Mouse (Mus musculus) liver, embryonic 16.5 days (tissue): Measurements from ENCODE around the gene Pheta2. TPM values are rescaled to one million over a fixed set of nuclear protein-coding genes. Genes with fewer than 3 reads are reported as not detected.

ENCODE experiments used
- ATAC-seq: fragments of 200-750 bp; cut with Nextera tagmentation; 2 replicates; pipeline ENCODE4 v1.8.0; 2017; ENCODE audit warnings: low read depth, mild to moderate bottlenecking, moderate number of reproducible peaks, moderate library complexity
- H3K27ac ChIP-seq: fragments of 300-500 bp; sonication (generic); 2 replicates; pipeline ENCODE4 v1.5.1; 2014; ENCODE audit warnings: mild to moderate bottlenecking, low read length
- H3K27me3 ChIP-seq: fragments of 300-500 bp; sonication (generic); 2 replicates; pipeline ENCODE4 v1.6.1; 2014; ENCODE audit warnings: low read depth, low read length, mixed read lengths; ENCODE audit not compliant: control insufficient read depth, insufficient read depth
- H3K36me3 ChIP-seq: fragments of 300-500 bp; sonication (generic); 2 replicates; pipeline ENCODE4 v1.6.1; 2014; ENCODE audit warnings: mild to moderate bottlenecking; ENCODE audit not compliant: control insufficient read depth, insufficient read depth
- H3K4me1 ChIP-seq: fragments of 300-500 bp; sonication (generic); 2 replicates; pipeline ENCODE4 v1.6.1; 2014; ENCODE audit warnings: low read depth, low read length, mixed read lengths; ENCODE audit not compliant: control insufficient read depth
- H3K4me2 ChIP-seq: fragments of 300-500 bp; sonication (generic); 2 replicates; pipeline ENCODE4 v1.6.1; 2014; ENCODE audit warnings: low read depth, low read length, mixed read lengths
- H3K4me3 ChIP-seq: fragments of 300-500 bp; sonication (generic); 2 replicates; pipeline ENCODE4 v1.5.1; 2014; ENCODE audit warnings: low read depth, mild to moderate bottlenecking, low read length
- H3K9ac ChIP-seq: fragments of 300-500 bp; sonication (generic); 2 replicates; pipeline ENCODE4 v1.6.1; 2014; ENCODE audit warnings: low read depth, low read length
- H3K9me3 ChIP-seq: fragments of 300-500 bp; sonication (generic); replicated peaks from 2 replicates; pipeline ENCODE4 v1.6.1; 2016; ENCODE audit warnings: low read length; ENCODE audit not compliant: control insufficient read depth
- WGBS: fragments of 180-500 bp; shearing (Covaris S2); extraction: QIAGEN DNeasy Blood & Tissue Kit; methylation state at CpG from one replicate; pipeline ENCODE4 v1.1.7; 2014; ENCODE audit not compliant: insufficient replicate concordance; 5-methylcytosine and 5-hydroxymethylcytosine counted together
- polyA plus RNA-seq: library from polyadenylated mRNA; unstranded; fragments of >200 nt; fragmentation: Nextera tagmentation; extraction: Ambion mirVana; gene quantifications from 2 replicates; pipeline ENCODE4 v1.2.1, GENCODE M21; 2015

Gene Pheta2
- polyA plus RNA-seq, 1 experiment from 2014 or later = 43.4 TPM

DNA sequence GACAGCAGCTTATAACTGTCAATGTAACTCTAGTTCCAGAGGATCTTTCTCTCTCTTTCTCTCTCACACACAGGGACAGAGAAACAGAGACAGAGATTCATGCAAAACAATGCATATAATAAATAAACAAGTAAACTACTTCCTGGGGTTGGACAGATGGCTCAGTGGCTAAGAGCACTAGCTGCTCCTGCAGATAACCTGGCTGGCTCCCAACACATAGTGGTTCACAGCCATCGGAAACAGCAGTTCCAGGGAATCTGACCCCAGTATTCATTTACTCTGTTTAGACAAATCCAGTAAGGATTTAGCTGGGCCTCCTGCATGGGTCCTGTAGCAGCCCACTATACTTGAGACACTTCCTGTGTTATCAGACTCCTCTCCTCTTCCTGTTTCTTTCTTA lies 19.1 kb upstream of the Pheta2 start:
- H3K4me2 ChIP-seq = no peak overlapping the region
- no peak overlapping the region for H3K27ac ChIP-seq
- no peaks in the 10 kb centered on the region for H3K27me3 ChIP-seq
- H3K9me3 ChIP-seq = no peaks in the 10 kb centered on the region
- no peak for ATAC-seq
- no peak overlapping the region for H3K9ac ChIP-seq
- WGBS = 53% methylated on average over 1 of the region's 1 CpGs
- H3K4me3 ChIP-seq = no peak overlapping the region
- no peaks in the 10 kb centered on the region for H3K4me1 ChIP-seq
- H3K36me3 ChIP-seq = no peaks in the 10 kb centered on the region

GRCm38 (mm10) chr15:82322195-82322594 lies 16.5 kb upstream of the Pheta2 start:
- Histone ChIP-seq H3K4me2 (no peak overlapping the region), H3K9me3 (no peaks in the 10 kb centered on the region), H3K27me3 (no peaks in the 10 kb centered on the region), H3K4me3 (no peak overlapping the region), H3K9ac (no peak overlapping the region), H3K4me1 (no peaks in the 10 kb centered on the region), H3K36me3 (no peaks in the 10 kb centered on the region), H3K27ac (no peak overlapping the region)
- WGBS = 70% methylated on average over 8 of the region's 8 CpGs
- ATAC-seq = no peak

GRCm38 (mm10) chr15:82325382-82325781 lies 13.4 kb upstream of the Pheta2 start:
- Histone ChIP-seq H3K9me3 (no peaks in the 10 kb centered on the region), H3K4me1 (no peaks in the 10 kb centered on the region), H3K27me3 (no peaks in the 10 kb centered on the region), H3K9ac (no peak overlapping the region), H3K27ac (no peak overlapping the region), H3K4me2 (no peak overlapping the region), H3K36me3 (peaks cover 8% of the 10 kb centered on the region), H3K4me3 (no peak overlapping the region)
- ATAC-seq = no peak
- WGBS = 69% methylated on average over 2 of the region's 2 CpGs

- Histone ChIP-seq H3K36me3 (peaks cover 36% of the 10 kb centered on the region), H3K4me3 (no peak overlapping the region), H3K4me1 (peaks cover 32% of the 10 kb centered on the region), H3K27me3 (no peaks in the 10 kb centered on the region), H3K27ac (no peak overlapping the region), H3K4me2 (no peak overlapping the region), H3K9me3 (no peaks in the 10 kb centered on the region), H3K9ac (no peak overlapping the region)
- no peak for ATAC-seq
- WGBS = 98% methylated on average over 4 of the region's 4 CpGs
Measured at GRCm38 (mm10) chr15:82335194-82335593, 3.5 kb upstream of the Pheta2 start.

DNA sequence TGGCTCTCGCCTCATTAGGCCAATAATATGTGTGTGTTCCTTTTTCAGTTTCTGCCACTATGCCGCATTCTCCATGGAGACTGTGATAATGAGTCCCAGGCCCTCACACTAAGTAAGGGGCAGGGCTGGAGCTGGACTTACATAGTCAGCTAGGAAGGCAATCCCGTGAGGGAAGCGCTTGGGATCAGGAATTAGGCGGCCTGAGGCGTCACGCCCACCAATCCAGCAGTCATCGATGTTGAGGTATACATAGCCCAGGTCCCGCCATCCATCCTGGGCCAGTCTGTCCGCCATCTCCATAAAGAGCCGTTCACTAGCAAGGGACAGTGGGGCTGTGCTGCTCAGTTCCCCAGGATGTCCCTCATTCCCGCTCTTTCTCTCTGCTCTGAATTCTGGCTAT lies 2.1 kb upstream of the Pheta2 start:
- no peaks in the 10 kb centered on the region for H3K27me3 ChIP-seq
- H3K9ac ChIP-seq = no peak overlapping the region
- no peak overlapping the region; the same call in 1 of the 2 replicates for H3K4me2 ChIP-seq
- H3K27ac ChIP-seq = no peak overlapping the region
- WGBS = 91% methylated on average over 12 of the region's 12 CpGs
- H3K4me1 ChIP-seq = peaks cover 41% of the 10 kb centered on the region
- peaks cover 33% of the 10 kb centered on the region for H3K36me3 ChIP-seq
- H3K4me3 ChIP-seq = peak overlapping the region; percentile 1; the same call in 1 of the 2 replicates
- no peaks in the 10 kb centered on the region for H3K9me3 ChIP-seq
- ATAC-seq = no peak

- peak overlapping the region; percentile 70 for H3K9ac ChIP-seq
- H3K9me3 ChIP-seq = no peaks in the 10 kb centered on the region
- peak overlapping the region; percentile 80 for H3K27ac ChIP-seq
- H3K4me1 ChIP-seq = peaks cover 52% of the 10 kb centered on the region
- H3K4me3 ChIP-seq = peak overlapping the region; percentile 77
- H3K36me3 ChIP-seq = peaks cover 30% of the 10 kb centered on the region
- peak overlapping the region; percentile 94 for H3K4me2 ChIP-seq
- no peak for ATAC-seq
- no peaks in the 10 kb centered on the region for H3K27me3 ChIP-seq
- WGBS = 5% methylated on average over 4 of the region's 4 CpGs
Measured at GRCm38 (mm10) chr15:82337875-82338274, 867 bp upstream of the Pheta2 start.

- ATAC-seq = no peak
- peak overlapping the region; percentile 77 for H3K4me3 ChIP-seq
- H3K9me3 ChIP-seq = no peaks in the 10 kb centered on the region
- H3K9ac ChIP-seq = peak overlapping the region; percentile 96
- peak overlapping the region; percentile 94 for H3K4me2 ChIP-seq
- peak overlapping the region; percentile 100 for H3K27ac ChIP-seq
- H3K4me1 ChIP-seq = peaks cover 64% of the 10 kb centered on the region
- no peaks in the 10 kb centered on the region for H3K27me3 ChIP-seq
- H3K36me3 ChIP-seq = peaks cover 36% of the 10 kb centered on the region
- 35% methylated on average over 10 of the region's 10 CpGs for WGBS
Measured at GRCm38 (mm10) chr15:82339150-82339549, 408 bp downstream of the Pheta2 start.

- Histone ChIP-seq H3K27me3 (no peaks in the 10 kb centered on the region), H3K4me1 (peaks cover 70% of the 10 kb centered on the region), H3K27ac (peak overlapping the region; percentile 100), H3K4me2 (peak overlapping the region; percentile 94), H3K9me3 (no peaks in the 10 kb centered on the region), H3K4me3 (peak overlapping the region; percentile 69), H3K9ac (peak overlapping the region; percentile 96), H3K36me3 (peaks cover 30% of the 10 kb centered on the region)
- ATAC-seq = no peak
- WGBS = 34% methylated on average over 8 of the region's 8 CpGs
Measured at GRCm38 (mm10) chr15:82339634-82340254, 1.0 kb downstream of the Pheta2 start.

DNA sequence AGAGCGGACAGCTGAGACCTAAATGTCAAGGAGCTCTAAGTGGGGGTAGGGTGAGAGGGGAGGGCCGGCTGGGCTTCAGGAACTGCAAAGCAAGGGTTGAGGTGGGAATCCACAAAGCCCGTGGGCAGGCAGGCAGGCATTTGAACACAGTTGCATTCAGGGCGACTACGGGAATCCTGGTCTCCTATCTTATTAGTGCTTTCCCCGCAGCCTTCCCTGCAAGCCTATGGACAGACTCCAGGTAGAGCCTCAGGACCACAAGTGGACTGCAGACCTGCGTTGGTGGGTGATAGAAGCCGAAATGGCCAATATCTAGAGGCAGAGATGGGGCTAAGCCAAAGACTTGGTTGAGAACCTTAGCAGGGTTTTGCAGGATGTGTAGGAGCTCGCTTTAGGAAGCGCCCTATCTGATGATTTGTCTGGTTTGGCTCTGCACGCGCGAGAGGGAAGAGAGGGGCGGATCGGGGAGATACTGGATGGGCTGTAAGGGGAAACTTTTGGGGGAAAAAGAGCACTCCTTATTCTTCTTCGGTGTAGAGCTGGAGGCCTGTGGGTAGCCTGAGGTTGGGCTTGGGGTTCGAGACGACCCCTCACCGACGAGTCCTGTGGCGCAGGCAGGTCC lies 1.8 kb downstream of the Pheta2 start:
- no peak for ATAC-seq
- WGBS = 14% methylated on average over 21 of the region's 21 CpGs
- H3K27ac ChIP-seq = peak overlapping the region; percentile 100

More for the DNA sequence above, 1.8 kb downstream of the Pheta2 start:
- Histone ChIP-seq H3K36me3 (peaks cover 26% of the 10 kb centered on the region), H3K9ac (peak overlapping the region; percentile 96), H3K9me3 (no peaks in the 10 kb centered on the region), H3K4me1 (peaks cover 78% of the 10 kb centered on the region), H3K27me3 (no peaks in the 10 kb centered on the region), H3K4me2 (peak overlapping the region; percentile 94), H3K4me3 (peak overlapping the region; percentile 69)
